Mouse (Mus musculus) forebrain, embryonic 13.5 days (tissue): ENCODE measurements around the gene Ndrg4. TPM values are rescaled to one million over a fixed set of nuclear protein-coding genes. Genes with fewer than 3 reads are reported as not detected.

ENCODE experiments used
- ATAC-seq: fragments of 200-750 bp; cut with Nextera tagmentation; 2 replicates; pipeline ENCODE4 v1.8.0; 2017
- H3K27ac ChIP-seq: fragments of 300-500 bp; sonication (generic); 2 replicates; pipeline ENCODE4 v1.5.1; 2015; ENCODE audit warnings: inconsistent platforms, mild to moderate bottlenecking, moderate library complexity
- H3K27me3 ChIP-seq: fragments of 300-500 bp; sonication (generic); 2 replicates; pipeline ENCODE4 v1.6.1; 2015; ENCODE audit warnings: mild to moderate bottlenecking, inconsistent platforms
- H3K36me3 ChIP-seq: fragments of 300-500 bp; sonication (generic); 2 replicates; pipeline ENCODE4 v1.6.1; 2015; ENCODE audit warnings: mild to moderate bottlenecking, inconsistent platforms; ENCODE audit not compliant: poor library complexity, severe bottlenecking
- H3K4me1 ChIP-seq: fragments of 300-500 bp; sonication (generic); 2 replicates; pipeline ENCODE4 v1.6.1; 2015; ENCODE audit warnings: inconsistent platforms
- H3K4me2 ChIP-seq: fragments of 300-500 bp; sonication (generic); 2 replicates; pipeline ENCODE4 v1.6.1; 2015; ENCODE audit warnings: inconsistent platforms, mild to moderate bottlenecking, moderate library complexity
- H3K4me3 ChIP-seq: fragments of 300-500 bp; sonication (generic); 2 replicates; pipeline ENCODE4 v1.5.1; 2015; ENCODE audit warnings: mild to moderate bottlenecking, inconsistent platforms
- H3K9ac ChIP-seq: fragments of 300-500 bp; sonication (generic); 2 replicates; pipeline ENCODE4 v1.6.1; 2015; ENCODE audit warnings: mild to moderate bottlenecking, inconsistent platforms
- H3K9me3 ChIP-seq: fragments of 300-500 bp; sonication (generic); replicated peaks from 2 replicates; pipeline ENCODE4 v1.6.1; 2016; ENCODE audit warnings: inconsistent platforms
- WGBS: fragments of 180-500 bp; shearing (Covaris S2); methylation state at CpG from one replicate; pipeline ENCODE4 v1.1.7; 2015; 5-methylcytosine and 5-hydroxymethylcytosine counted together
- polyA plus RNA-seq: library from polyadenylated mRNA; unstranded; fragments of >200 nt; fragmentation: Nextera tagmentation; extraction: Ambion mirVana; gene quantifications from 2 replicates; pipeline ENCODE4 v1.2.1, GENCODE M21; 2015

The Ndrg4 gene
- polyA plus RNA-seq = 76.9 and 103 TPM in 2 replicates

GRCm38 (mm10) chr8:95676631-95677030 lies at the start of gene Ndrg4:
Gene Ndrg4, plus strand, starts transcription at chr8:95676980.
- Histone ChIP-seq H3K27me3 (peaks cover 80% of the 10 kb centered on the region), H3K4me2 (peak within 1 kb of the TSS; percentile 86), H3K4me1 (peaks cover 15% of the 10 kb centered on the region), H3K36me3 (no peaks in the 10 kb centered on the region), H3K9ac (peak within 1 kb of the TSS; percentile 72), H3K27ac (no peak within 1 kb of the TSS), H3K4me3 (peak within 1 kb of the TSS; percentile 62), H3K9me3 (no peaks in the 10 kb centered on the region)
- WGBS = 54% methylated on average over 9 of the region's 9 CpGs
- ATAC-seq = no peak

GRCm38 (mm10) chr8:95632840-95633239 lies 43.9 kb upstream of the Ndrg4 start:
- Histone ChIP-seq H3K27me3 (peaks cover 8% of the 10 kb centered on the region; the same call in 1 of the 2 replicates), H3K36me3 (peaks cover 4% of the 10 kb centered on the region; the same call in 1 of the 2 replicates), H3K4me3 (peak overlapping the region; percentile 85), H3K9me3 (no peaks in the 10 kb centered on the region), H3K4me2 (peak overlapping the region; percentile 77), H3K27ac (no peak overlapping the region), H3K4me1 (peaks cover 12% of the 10 kb centered on the region), H3K9ac (no peak overlapping the region)
- 79% methylated on average over 6 of the region's 6 CpGs for WGBS
- peak; percentile 33 for ATAC-seq

- ATAC-seq = peak; percentile 95
- H3K4me2 ChIP-seq = peak within 1 kb of the TSS; percentile 77
- H3K36me3 ChIP-seq = peaks cover 7% of the 10 kb centered on the region; the same call in 1 of the 2 replicates
- peaks cover 8% of the 10 kb centered on the region; the same call in 1 of the 2 replicates for H3K27me3 ChIP-seq
- peak within 1 kb of the TSS; percentile 85 for H3K4me3 ChIP-seq
- peak within 1 kb of the TSS; percentile 78 for H3K9ac ChIP-seq
- WGBS = under 1% methylated on average over 51 of the region's 52 CpGs
- peaks cover 12% of the 10 kb centered on the region for H3K4me1 ChIP-seq
- H3K9me3 ChIP-seq = no peaks in the 10 kb centered on the region
- H3K27ac ChIP-seq = peak within 1 kb of the TSS; percentile 35; the same call in 1 of the 2 replicates
Measured at GRCm38 (mm10) chr8:95633262-95634062, 43.3 kb upstream of the Ndrg4 start, which contains the start of gene Gins3. Gene Gins3, plus strand, starts transcription at chr8:95633453.

- Histone ChIP-seq H3K4me3 (peak overlapping the region; percentile 85), H3K4me2 (peak overlapping the region; percentile 77), H3K27me3 (peaks cover 4% of the 10 kb centered on the region; the same call in 1 of the 2 replicates), H3K27ac (no peak overlapping the region), H3K9ac (peak overlapping the region; percentile 78), H3K36me3 (peaks cover 7% of the 10 kb centered on the region; the same call in 1 of the 2 replicates), H3K9me3 (no peaks in the 10 kb centered on the region), H3K4me1 (peaks cover 12% of the 10 kb centered on the region)
- ATAC-seq = no peak
- 1% methylated on average over 6 of the region's 6 CpGs for WGBS
Measured at GRCm38 (mm10) chr8:95634063-95634340, 42.8 kb upstream of the Ndrg4 start.

GRCm38 (mm10) chr8:95644942-95645341 lies 31.8 kb upstream of the Ndrg4 start:
- no peak overlapping the region for H3K4me2 ChIP-seq
- peaks cover 26% of the 10 kb centered on the region for H3K36me3 ChIP-seq
- ATAC-seq = no peak
- no peak overlapping the region for H3K27ac ChIP-seq
- 90% methylated on average over 2 of the region's 2 CpGs for WGBS
- H3K4me3 ChIP-seq = no peak overlapping the region
- no peaks in the 10 kb centered on the region for H3K9me3 ChIP-seq
- no peak overlapping the region for H3K9ac ChIP-seq
- no peaks in the 10 kb centered on the region for H3K27me3 ChIP-seq
- no peaks in the 10 kb centered on the region for H3K4me1 ChIP-seq

- WGBS = 79% methylated on average over 3 of the region's 3 CpGs
- Histone ChIP-seq H3K36me3 (peaks cover 15% of the 10 kb centered on the region), H3K27me3 (no peaks in the 10 kb centered on the region), H3K27ac (no peak overlapping the region), H3K9ac (no peak overlapping the region), H3K4me1 (peaks cover 4% of the 10 kb centered on the region; the same call in 1 of the 2 replicates), H3K4me3 (no peak overlapping the region), H3K4me2 (no peak overlapping the region), H3K9me3 (no peaks in the 10 kb centered on the region)
- ATAC-seq = no peak
Measured at GRCm38 (mm10) chr8:95648251-95648650, 28.5 kb upstream of the Ndrg4 start.

GRCm38 (mm10) chr8:95653351-95653750 lies 23.4 kb upstream of the Ndrg4 start:
- H3K4me3 ChIP-seq = no peak overlapping the region
- no peak for ATAC-seq
- no peak overlapping the region for H3K27ac ChIP-seq
- peaks cover 24% of the 10 kb centered on the region for H3K4me1 ChIP-seq
- no peak overlapping the region for H3K4me2 ChIP-seq
- no peak overlapping the region for H3K9ac ChIP-seq
- H3K36me3 ChIP-seq = no peaks in the 10 kb centered on the region
- 79% methylated on average over 5 of the region's 5 CpGs for WGBS
- H3K9me3 ChIP-seq = no peaks in the 10 kb centered on the region
- H3K27me3 ChIP-seq = no peaks in the 10 kb centered on the region

- WGBS = 81% methylated on average over 7 of the region's 7 CpGs
- ATAC-seq = no peak
- Histone ChIP-seq H3K36me3 (no peaks in the 10 kb centered on the region), H3K27ac (no peak overlapping the region), H3K27me3 (no peaks in the 10 kb centered on the region), H3K4me1 (peaks cover 30% of the 10 kb centered on the region), H3K4me2 (no peak overlapping the region), H3K4me3 (no peak overlapping the region), H3K9ac (no peak overlapping the region), H3K9me3 (no peaks in the 10 kb centered on the region)
Measured at GRCm38 (mm10) chr8:95655831-95656230, 20.9 kb upstream of the Ndrg4 start.

- H3K4me2 ChIP-seq = no peak overlapping the region
- H3K9ac ChIP-seq = no peak overlapping the region
- no peaks in the 10 kb centered on the region for H3K9me3 ChIP-seq
- H3K4me3 ChIP-seq = no peak overlapping the region
- H3K27me3 ChIP-seq = no peaks in the 10 kb centered on the region
- WGBS = 54% methylated on average over 5 of the region's 5 CpGs
- no peak overlapping the region; the same call in 1 of the 2 replicates for H3K27ac ChIP-seq
- no peak for ATAC-seq
- no peaks in the 10 kb centered on the region for H3K36me3 ChIP-seq
- H3K4me1 ChIP-seq = peaks cover 27% of the 10 kb centered on the region
Measured at GRCm38 (mm10) chr8:95656316-95657002, 20.3 kb upstream of the Ndrg4 start.

GRCm38 (mm10) chr8:95657523-95657922 lies 19.3 kb upstream of the Ndrg4 start:
- 56% methylated on average over 2 of the region's 2 CpGs for WGBS
- peaks cover 27% of the 10 kb centered on the region for H3K4me1 ChIP-seq
- H3K27me3 ChIP-seq = no peaks in the 10 kb centered on the region
- H3K36me3 ChIP-seq = no peaks in the 10 kb centered on the region
- no peaks in the 10 kb centered on the region for H3K9me3 ChIP-seq
- no peak for ATAC-seq
- no peak overlapping the region for H3K4me3 ChIP-seq
- no peak overlapping the region for H3K27ac ChIP-seq
- H3K9ac ChIP-seq = no peak overlapping the region
- no peak overlapping the region for H3K4me2 ChIP-seq

- Histone ChIP-seq H3K4me3 (no peak overlapping the region), H3K9me3 (no peaks in the 10 kb centered on the region), H3K9ac (no peak overlapping the region), H3K27ac (peak overlapping the region; percentile 44; the same call in 1 of the 2 replicates), H3K36me3 (no peaks in the 10 kb centered on the region), H3K4me1 (peaks cover 27% of the 10 kb centered on the region), H3K4me2 (no peak overlapping the region), H3K27me3 (no peaks in the 10 kb centered on the region)
- ATAC-seq = no peak
- 67% methylated on average over 6 of the region's 6 CpGs for WGBS
Measured at GRCm38 (mm10) chr8:95660334-95660882, 16.4 kb upstream of the Ndrg4 start.

GRCm38 (mm10) chr8:95661085-95661484 lies 15.7 kb upstream of the Ndrg4 start:
- no peaks in the 10 kb centered on the region for H3K9me3 ChIP-seq

More at GRCm38 (mm10) chr8:95661085-95661484, 15.7 kb upstream of the Ndrg4 start:
- Histone ChIP-seq H3K27me3 (no peaks in the 10 kb centered on the region), H3K36me3 (no peaks in the 10 kb centered on the region), H3K9ac (no peak overlapping the region), H3K4me3 (no peak overlapping the region), H3K27ac (no peak overlapping the region; the same call in 1 of the 2 replicates), H3K4me2 (no peak overlapping the region), H3K4me1 (peaks cover 20% of the 10 kb centered on the region)
- ATAC-seq = no peak
- 82% methylated on average over 8 of the region's 8 CpGs for WGBS
